Comparison of ENCODE assay signal across 10 mouse cellular contexts in the genomic region with DNA sequence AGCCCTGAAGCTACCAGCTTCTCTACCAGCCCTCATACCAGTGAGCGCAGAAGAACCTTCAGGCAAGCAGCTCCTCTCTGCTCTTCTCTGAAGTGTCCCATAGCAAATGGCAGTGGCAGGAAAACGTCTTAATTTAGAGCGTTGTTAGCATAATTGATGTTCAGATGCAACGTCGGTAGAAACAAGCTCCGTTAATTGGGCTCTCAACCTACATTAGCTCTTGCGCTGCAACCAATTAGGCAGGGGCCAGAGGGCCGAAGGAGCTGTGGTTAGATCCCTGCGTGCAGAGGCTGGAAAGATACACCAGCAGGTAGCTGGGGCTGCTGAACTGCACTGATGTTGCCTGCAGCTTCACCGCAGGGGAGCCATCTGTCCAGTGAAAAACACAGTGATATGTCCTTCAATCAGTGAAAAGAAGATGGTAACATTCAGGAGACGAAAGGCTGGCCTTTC.
DNase-seq lines count a peak whose midpoint lies in the region; ATAC-seq and TF ChIP-seq lines count a peak whose summit lies in the region.
"Had no signal": no experiment of that assay in that cellular context is flagged by ENCODE, and none has a peak within 500 bp of the region (broad histone marks: within the 10 kb centered on the region; RNA-seq: fewer than 3 reads in every experiment).

No protein-coding gene starts in this region.

- H3K4me3 ChIP-seq in heart, embryonic 10.5 days: no peak overlapping the region
- H3K4me3 ChIP-seq in heart, embryonic 12.5 days: no peak overlapping the region
- no peak overlapping the region for H3K4me3 ChIP-seq in embryonic fibroblast, embryonic 13.5 days (ENCODE audit: insufficient read depth, low read length)
- no peak overlapping the region for H3K4me3 ChIP-seq in limb, embryonic 13.5 days
- no peak overlapping the region for H3K4me3 ChIP-seq in lung, adult 2 months (replicated peaks; ENCODE audit: extremely low read depth, low read depth, low read length)

- H3K9ac ChIP-seq in heart, embryonic 12.5 days: no peak overlapping the region
- H3K9ac ChIP-seq in limb, embryonic 13.5 days: no peak overlapping the region; the same call in 1 of the 2 replicates

- intact Hi-C loops in heart, postnatal 14 days (cut with DNase I): no loop called here
- intact Hi-C loops in left cerebral cortex, postnatal 14 days (cut with DNase I): no loop called here

- peak; percentile 35 for DNase-seq in heart, embryonic 10.5 days (ENCODE audit: low spot score)
- no peak for DNase-seq in kidney, postnatal 4 days
- no peak for DNase-seq in lung, adult 2 months
- DNase-seq in heart, postnatal 14 days: no peak
- DNase-seq in left cerebral cortex, postnatal 14 days (ENCODE audit: low spot score in 2 of 2): no peak
- DNase-seq: gastrocnemius, postnatal 25 days had no signal

- WGBS in heart, embryonic 10.5 days: 44% methylated on average over 11 of the region's 11 CpGs
- WGBS in heart, embryonic 12.5 days: 54% methylated on average over 11 of the region's 11 CpGs
- 16% methylated on average over 11 of the region's 11 CpGs for WGBS in limb, embryonic 13.5 days
- WGBS in lung, adult 2 months: 71% methylated on average over 11 of the region's 11 CpGs

- H3K4me1 ChIP-seq in heart, embryonic 10.5 days: no peaks in the 10 kb centered on the region; the same call in 1 of the 2 replicates
- H3K4me1 ChIP-seq in heart, embryonic 12.5 days (replicated peaks): no peaks in the 10 kb centered on the region
- 0 out of 2 replicates have a peak, but pooled peaks cover 4% of the 10 kb centered on the region for H3K4me1 ChIP-seq in embryonic fibroblast, embryonic 13.5 days (ENCODE audit: control insufficient read depth, insufficient read depth, low read length)
- peaks cover 55% of the 10 kb centered on the region for H3K4me1 ChIP-seq in limb, embryonic 13.5 days
- H3K4me1 ChIP-seq in lung, adult 2 months (ENCODE audit: control insufficient read depth, insufficient read depth, low read length): no peaks in the 10 kb centered on the region; the same call in 1 of the 2 replicates

- no peak for TF ChIP-seq POLR2A in embryonic fibroblast, embryonic 13.5 days (IDR thresholded peaks at IDR 0.05; ENCODE audit: low read depth, low read length)
- TF ChIP-seq POLR2A in lung, adult 2 months (IDR thresholded peaks at IDR 0.05; ENCODE audit: borderline replicate concordance, extremely low read depth, low read depth, low read length): no peak

- no peak overlapping the region for H3K4me2 ChIP-seq in heart, embryonic 12.5 days
- H3K4me2 ChIP-seq in limb, embryonic 13.5 days (replicated peaks): peak overlapping the region; percentile 24

- H3K9me3 ChIP-seq in heart, embryonic 10.5 days: no peaks in the 10 kb centered on the region
- peaks cover 5% of the 10 kb centered on the region; the same call in 1 of the 2 replicates for H3K9me3 ChIP-seq in heart, embryonic 12.5 days (replicated peaks)
- H3K9me3 ChIP-seq in limb, embryonic 13.5 days: no peaks in the 10 kb centered on the region

- no peaks in the 10 kb centered on the region for H3K36me3 ChIP-seq in heart, embryonic 10.5 days
- H3K36me3 ChIP-seq in heart, embryonic 12.5 days: no peaks in the 10 kb centered on the region
- no peaks in the 10 kb centered on the region for H3K36me3 ChIP-seq in limb, embryonic 13.5 days

- no peak for TF ChIP-seq CTCF in embryonic fibroblast, embryonic 13.5 days (IDR thresholded peaks at IDR 0.05; ENCODE audit: borderline replicate concordance, insufficient read depth, low read length)
- TF ChIP-seq CTCF in lung, adult 2 months (IDR thresholded peaks at IDR 0.05; ENCODE audit: insufficient read depth, low read length): no peak

- no peak overlapping the region for H3K27ac ChIP-seq in heart, embryonic 10.5 days
- no peak overlapping the region for H3K27ac ChIP-seq in heart, embryonic 12.5 days (ENCODE audit: poor library complexity, severe bottlenecking)
- H3K27ac ChIP-seq in embryonic fibroblast, embryonic 13.5 days (ENCODE audit: insufficient read depth, low read length): peak overlapping the region; percentile 54
- peak overlapping the region; percentile 49 for H3K27ac ChIP-seq in limb, embryonic 13.5 days

- peaks cover 36% of the 10 kb centered on the region for H3K27me3 ChIP-seq in heart, embryonic 10.5 days (ENCODE audit: insufficient read depth, poor library complexity, severe bottlenecking)
- H3K27me3 ChIP-seq in heart, embryonic 12.5 days (replicated peaks): peaks cover 9% of the 10 kb centered on the region
- H3K27me3 ChIP-seq in limb, embryonic 13.5 days: peaks cover 6% of the 10 kb centered on the region; the same call in 1 of the 2 replicates

- ATAC-seq in heart, embryonic 12.5 days (ENCODE audit: insufficient number of reproducible peaks, low FRiP score): no peak
- no peak for ATAC-seq in limb, embryonic 13.5 days (ENCODE audit: low FRiP score, low read depth)
- ATAC-seq: inflammation-experienced regulatory T-cells, adult 6 months had no signal

Comparison
In these comparisons a context has a peak if more than half of its experiments do, and no peak if none do; other contexts are left out.
1. H3K27ac ChIP-seq: peak in embryonic fibroblast, embryonic 13.5 days (single experiment) and limb, embryonic 13.5 days (single experiment); none in heart, embryonic 10.5 days (single experiment) and heart, embryonic 12.5 days (single experiment).